Mouse (Mus musculus) gastrocnemius, postnatal 10 days (tissue): ENCODE results near the gene Itpk1. TPM values are rescaled to one million over a fixed set of nuclear protein-coding genes. Genes with fewer than 3 reads are reported as not detected.

Experiments
- DNase-seq: peaks from one replicate; pipeline ENCODE4 v3.0.0; 2021; ENCODE audit warnings: mixed read lengths
- total RNA-seq, 2 experiments: library from RNA; stranded (reverse); gene quantifications; 2 replicates each; pipeline ENCODE4 v1.2.3; 2021

Itpk1 gene
- total RNA-seq, 2 experiments from 2014 or later = 5.6 to 6.0 TPM

DNA sequence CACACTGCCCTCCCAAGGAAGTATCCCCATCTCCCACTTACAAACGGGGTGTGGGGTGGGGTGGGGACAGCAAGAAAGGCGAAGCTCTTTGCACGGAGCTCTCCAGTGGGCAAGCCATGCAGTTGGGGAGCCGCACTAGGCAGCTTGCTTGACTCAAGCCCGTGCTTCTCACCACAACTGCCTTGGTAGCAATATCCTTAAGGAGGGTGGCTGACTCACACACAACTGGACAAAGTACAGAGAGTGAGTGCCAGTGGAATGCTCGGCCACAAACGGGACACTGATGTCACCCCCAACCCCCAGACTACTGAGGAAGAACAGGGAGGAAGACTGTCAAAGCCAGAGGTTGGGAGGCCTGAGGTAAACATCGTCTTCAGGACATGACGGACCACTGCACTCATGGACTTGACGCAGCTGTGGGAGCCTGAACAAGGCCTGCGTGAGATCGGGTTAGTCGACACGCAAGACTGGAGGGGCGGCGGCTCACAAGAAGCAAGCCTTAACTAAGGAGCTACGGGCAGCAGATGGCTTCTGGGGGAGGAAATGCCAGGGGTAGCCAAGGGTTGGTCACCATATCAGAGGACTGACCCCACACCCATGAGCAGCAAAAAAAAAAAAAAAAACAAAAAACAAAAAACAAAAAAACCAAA lies 113.9 kb downstream of the Itpk1 start:
- DNase-seq = no peak

- DNase-seq = no peak
These were observed 117.6 kb downstream of the Itpk1 start for GRCm38 (mm10) chr12:102587106-102587505.

DNA sequence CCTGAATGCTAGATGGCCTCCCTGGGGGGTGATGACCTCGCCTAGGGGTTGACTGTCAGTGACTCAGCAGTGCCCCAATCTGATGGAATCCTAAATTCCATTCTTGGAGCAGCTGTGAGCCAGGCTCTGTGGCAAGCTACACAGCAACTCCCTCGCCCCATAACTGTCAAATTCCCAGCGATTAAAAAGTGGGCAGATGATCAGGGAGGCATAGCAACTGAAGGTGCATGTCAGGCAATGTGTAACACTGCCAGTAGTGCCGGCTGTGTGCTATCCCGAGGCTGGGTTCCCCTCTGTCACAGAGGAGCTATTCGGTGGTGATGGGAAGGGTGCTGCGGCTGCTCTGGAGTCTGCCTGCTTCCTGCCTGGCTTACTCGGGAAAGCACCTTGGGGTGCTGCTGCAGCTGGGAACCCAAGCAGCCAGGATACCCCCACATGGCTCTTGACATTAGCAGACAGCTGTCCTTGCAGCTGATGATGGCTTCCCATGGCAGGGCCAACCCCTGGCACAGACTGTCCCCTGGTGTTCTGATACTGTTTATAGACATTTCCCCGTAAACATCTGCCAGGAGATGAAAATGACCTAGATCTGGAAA lies 118.3 kb downstream of the Itpk1 start:
- peak; percentile 38 for DNase-seq

DNA sequence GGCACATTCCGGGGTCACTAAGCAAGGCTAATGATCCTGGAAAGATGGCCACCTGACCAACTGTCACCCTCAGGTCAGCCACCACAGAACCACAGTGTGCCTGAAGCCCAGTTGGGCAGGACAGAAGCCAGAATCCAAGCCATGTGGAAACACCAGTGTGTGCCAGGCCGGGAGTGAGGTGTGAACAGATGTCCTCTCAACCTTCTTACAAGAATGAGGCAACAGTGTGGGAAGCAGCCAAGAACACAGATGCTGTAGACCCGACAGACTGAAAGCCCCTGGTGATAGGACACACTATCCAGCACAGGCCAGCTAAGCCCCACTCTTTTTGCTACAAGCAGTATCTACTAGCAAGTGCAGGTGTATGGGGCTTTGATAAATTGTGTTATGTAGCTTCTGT lies 119.3 kb downstream of the Itpk1 start:
- DNase-seq = no peak

DNA sequence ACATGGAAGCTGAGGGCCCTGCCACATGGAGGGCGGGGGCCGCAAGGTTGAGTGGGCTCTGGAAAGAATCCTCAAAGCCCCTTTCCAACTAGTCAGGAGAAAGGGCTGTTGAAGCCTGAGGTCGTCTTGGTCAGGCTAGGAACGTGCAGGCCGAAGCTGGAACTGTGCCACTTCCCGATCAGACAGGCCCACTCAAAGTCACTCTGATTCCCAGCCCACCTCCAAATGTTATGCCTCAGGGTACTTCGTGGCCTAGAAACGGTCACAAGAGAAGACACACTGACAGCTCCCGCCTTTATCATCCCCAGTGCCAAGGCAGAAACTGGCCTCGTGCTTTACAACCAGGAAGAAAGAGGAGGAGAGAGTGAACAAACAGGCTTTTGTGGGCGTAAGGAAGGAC lies 122.3 kb downstream of the Itpk1 start:
- DNase-seq = no peak

DNA sequence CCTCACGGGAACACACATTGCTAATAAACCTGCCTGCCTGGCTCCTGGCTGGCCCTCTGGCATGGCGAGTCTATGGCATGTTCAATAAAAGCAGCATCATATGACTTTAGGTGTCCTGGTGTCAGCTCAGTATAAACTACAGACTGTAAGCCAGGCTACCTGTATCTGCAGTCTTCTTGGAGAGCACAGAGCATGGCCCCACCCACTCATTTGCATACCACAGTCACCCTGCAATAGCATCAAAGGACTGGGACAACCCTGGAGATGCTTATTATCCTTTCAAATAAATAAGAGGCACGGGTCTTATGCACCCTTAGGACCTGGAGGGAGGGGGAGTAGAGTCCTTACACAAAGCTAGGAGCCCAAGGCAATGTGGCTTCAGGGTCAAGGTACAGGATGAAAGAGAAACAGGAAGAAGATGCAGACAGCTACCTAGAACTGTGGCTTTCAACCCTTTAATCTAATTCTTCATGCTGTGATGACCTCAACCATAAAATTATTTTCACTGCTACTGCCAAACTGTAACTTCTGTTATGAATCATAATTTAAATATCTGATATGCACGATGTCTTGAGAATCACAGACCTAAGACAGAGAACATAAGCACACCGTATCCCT lies 123.0 kb downstream of the Itpk1 start:
- DNase-seq = no peak

GRCm38 (mm10) chr12:102579041-102579440 lies 125.7 kb downstream of the Itpk1 start:
- peak; percentile 89 for DNase-seq

DNA sequence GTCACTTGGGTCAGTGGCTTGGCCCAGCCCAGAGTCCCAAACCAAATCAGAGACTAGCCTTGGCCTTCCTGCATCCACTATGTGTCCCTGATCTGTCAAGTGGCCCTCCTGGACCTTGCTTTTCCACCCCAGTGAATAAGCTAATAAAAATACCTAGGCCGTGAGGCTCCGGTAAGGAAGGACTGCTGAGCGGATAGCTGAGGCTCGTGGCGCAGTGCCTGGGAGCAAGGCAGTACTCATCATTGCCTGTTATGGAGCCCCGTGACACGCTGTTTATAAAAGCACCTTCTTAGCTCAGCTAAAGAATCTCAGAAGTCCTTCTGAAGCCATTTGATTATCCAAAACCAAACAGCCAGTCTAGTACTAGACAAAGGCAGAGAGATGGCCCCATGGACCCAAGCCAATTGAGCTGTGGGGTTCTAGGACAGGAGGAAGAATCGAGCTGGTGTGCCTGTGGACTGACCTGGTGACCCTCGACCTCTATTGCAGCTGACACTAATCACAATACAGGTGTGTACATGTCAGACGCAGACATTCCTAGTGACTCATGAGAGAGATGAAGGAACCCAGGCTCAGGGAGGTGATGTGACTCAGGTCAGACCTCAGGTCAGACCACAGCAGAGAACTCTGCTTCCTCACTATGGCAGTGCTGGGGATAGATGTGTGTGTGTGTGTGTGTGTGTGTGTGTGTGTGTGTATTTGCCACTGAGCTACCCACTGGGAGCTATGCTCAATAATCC lies 127.9 kb downstream of the Itpk1 start:
- no peak for DNase-seq

DNA sequence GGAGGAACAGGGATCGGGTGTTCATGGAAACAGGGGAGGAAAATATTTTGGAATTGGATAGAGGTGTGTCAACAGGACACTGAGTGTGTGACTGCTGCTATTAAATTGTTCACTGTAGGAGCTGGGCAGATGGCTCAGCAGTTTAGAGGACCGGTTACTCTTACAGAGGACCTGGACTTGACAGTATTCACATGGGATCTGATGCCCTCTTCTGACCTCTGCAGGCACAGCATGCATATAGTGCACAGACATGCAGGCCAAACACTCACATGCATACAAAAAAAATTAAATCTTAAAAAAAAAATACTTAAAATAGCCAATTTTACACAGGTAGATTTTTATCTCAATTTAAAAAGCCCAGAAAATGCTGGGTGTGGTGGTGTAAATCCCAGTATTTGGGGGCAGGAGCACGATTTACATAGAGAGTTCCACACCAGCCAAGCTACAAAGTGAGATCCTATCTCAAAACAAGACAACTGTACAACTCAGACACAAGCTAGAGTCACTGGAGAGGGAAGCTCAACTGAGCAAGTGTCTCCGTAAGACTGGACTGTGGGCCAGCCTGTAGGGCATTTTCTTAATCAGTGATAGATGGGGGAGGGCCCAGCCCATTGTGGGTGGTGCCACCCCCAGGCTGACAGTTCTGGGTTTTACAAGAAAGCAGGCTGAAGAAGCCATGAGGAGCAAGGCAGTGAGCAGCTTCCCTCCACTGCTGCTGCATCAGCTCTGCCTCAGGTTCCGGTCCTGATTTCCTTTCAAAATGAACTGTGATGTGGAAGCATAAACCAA lies 129.0 kb downstream of the Itpk1 start:
- DNase-seq = no peak

- DNase-seq = no peak
These were observed 131.7 kb downstream of the Itpk1 start for GRCm38 (mm10) chr12:102573036-102573435.

DNA sequence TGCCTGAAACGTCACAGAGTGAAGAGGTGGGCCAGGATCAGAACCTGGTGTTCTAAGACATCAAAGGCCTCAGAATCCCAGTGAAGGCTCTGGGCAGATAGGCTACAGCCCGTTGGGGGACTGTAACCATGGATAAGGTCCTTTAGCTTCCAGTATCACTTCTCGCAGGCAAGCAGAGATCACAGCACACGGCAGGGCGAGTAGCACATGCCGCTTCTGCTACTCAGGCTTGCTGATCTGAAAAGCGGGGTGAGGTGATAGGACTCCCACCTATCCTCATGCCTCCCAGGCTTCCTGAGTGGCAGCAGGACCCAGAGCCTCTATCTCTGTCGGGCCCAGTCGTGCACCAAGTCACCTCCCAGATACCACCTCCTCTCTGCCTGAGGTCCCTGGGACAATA lies 133.1 kb downstream of the Itpk1 start:
- DNase-seq = no peak

DNA sequence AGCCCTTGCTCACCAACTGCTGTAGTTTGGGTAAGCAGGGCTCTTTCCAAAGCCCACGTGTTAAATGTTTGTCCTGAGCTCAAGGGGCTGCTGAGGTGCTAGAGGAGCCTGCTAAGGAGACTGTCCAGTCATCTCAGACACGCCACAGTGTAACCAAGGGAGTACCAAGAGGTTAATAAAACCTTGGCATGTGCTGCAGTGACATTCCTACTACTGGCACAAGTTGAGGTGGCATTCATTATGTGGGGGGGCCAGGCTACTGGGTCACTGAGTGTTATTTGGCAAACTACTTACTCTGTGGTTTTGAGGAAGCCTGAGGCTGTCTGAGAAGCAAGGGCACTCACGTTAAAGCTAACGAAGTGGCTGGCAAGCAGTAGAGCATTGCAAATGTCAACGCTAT lies 134.0 kb downstream of the Itpk1 start:
- no peak for DNase-seq

DNA sequence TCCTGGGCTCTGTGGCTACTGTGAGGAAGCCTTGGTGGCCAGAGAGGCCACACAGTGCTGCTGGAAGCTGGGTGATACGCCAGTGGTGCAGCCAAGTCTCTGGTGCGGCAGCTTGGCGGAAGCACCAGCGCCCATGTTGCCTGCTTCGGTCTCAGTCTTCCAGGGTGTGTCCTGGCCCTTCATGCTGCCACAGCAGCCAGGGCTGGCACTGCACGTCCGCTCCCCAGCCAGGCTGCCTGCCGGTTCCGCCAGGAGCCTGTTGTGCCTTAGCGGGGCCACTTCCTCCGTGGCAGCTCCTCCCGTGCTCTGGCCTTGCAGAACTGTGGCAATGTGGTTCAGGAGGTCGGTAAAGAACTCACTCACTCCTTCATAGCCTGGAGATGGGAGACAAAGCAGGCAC lies 134.6 kb downstream of the Itpk1 start:
- no peak for DNase-seq

- no peak for DNase-seq
These were observed 136.5 kb downstream of the Itpk1 start for GRCm38 (mm10) chr12:102568219-102568618.

- DNase-seq = no peak
These were observed 137.8 kb downstream of the Itpk1 start for GRCm38 (mm10) chr12:102566951-102567350.

GRCm38 (mm10) chr12:102565086-102565485 lies 139.6 kb downstream of the Itpk1 start:
- DNase-seq = no peak

- DNase-seq = no peak
These were observed 147.4 kb downstream of the Itpk1 start for GRCm38 (mm10) chr12:102557372-102557771.

- DNase-seq = no peak
These were observed 148.9 kb downstream of the Itpk1 start for GRCm38 (mm10) chr12:102555850-102556249.

DNA sequence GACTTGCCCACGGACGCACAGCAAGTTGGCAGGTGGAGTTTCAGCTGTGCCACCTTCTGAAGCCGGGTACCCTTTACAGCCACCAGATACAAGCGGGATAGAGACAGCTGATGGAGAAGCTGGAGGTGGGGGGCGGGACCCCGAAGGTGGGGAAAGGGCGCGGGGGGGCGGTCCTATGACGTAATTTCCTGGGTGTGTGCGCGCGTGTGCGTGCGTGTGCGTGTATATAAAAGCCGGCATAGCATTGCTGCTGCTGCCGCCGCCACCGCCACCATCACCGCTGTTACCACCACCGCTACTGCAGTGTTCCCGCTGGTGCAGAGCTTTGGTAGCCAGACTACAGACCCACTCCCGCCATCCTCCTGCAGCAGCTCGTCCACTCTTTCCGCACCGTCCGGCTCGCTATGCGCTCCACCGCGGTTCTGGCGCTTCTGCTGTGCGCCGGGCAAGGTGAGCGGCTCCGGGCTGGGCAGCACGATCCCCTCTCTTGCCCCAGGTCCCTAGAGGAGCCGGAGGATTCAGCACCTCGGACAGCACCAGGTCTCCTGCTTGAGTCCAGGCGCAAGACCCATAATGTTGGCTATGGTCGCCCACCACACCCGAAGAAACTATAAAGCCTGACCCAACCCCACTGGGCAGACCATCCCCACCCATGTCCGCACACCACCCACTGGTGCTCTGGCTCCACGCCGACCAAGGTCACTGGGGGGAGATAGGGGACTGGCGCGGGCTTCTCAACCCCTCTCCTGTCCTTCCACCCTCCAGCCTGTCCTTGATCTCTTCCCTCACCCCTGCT lies 149.8 kb downstream of the Itpk1 start, which contains the start of gene Chga:
Gene Chga, plus strand, starts transcription at position 249 of the 796 bp plus-strand sequence.
- DNase-seq = peak; percentile 88

DNA sequence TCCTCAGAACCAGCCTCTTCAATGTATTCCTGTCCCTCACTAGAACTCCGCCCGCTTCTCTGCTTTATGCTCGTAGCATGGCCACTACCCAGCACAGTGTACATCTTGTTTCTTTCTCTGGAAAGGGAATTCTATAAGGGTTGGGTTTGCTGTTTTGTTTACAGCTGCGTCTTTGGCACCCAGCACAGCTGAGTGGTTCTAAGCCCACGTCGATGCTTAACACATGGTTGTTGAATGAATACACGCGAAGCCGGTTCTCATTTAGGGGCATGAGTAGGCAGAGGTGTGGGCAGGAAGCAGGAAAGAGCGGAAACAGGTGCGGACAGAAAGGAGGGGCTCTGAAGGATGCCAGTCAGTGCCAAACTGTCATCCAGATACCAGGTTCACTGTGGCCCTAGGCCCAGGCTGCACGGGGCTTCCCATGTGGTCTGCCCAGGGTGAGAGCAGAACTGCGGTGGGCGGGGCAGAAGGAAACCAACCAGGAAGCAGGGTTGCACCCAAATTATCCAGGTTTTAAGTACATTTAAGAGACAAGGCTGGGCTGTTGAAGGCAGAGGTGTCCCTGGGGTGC lies 150.9 kb downstream of the Itpk1 start:
- no peak for DNase-seq

- no peak for DNase-seq
These were observed 152.7 kb downstream of the Itpk1 start for GRCm38 (mm10) chr12:102552001-102552400.
